Mouse (Mus musculus) limb, embryonic 13.5 days (tissue): ENCODE measurements at regions not wholly inside any gene's neighbourhood (a gene's known extent, or its start where the extent isn't known, plus 50 kb on each side); places are given as distances from the start of the nearest gene placed in this dataset.

Source experiments
- ATAC-seq: fragments of 200-750 bp; cut with Nextera tagmentation; 2 replicates; pipeline ENCODE4 v1.8.0; 2017; ENCODE audit warnings: low read depth, moderate number of reproducible peaks, moderate TSS enrichment; ENCODE audit not compliant: low FRiP score
- H3K27ac ChIP-seq: fragments of 300-500 bp; sonication (generic); 2 replicates; pipeline ENCODE4 v1.5.1; 2015; ENCODE audit warnings: inconsistent platforms, mild to moderate bottlenecking, moderate library complexity
- H3K27me3 ChIP-seq: fragments of 300-500 bp; sonication (generic); 2 replicates; pipeline ENCODE4 v1.6.1; 2015; ENCODE audit warnings: mild to moderate bottlenecking, inconsistent platforms
- H3K36me3 ChIP-seq: fragments of 300-500 bp; sonication (generic); 2 replicates; pipeline ENCODE4 v1.6.1; 2015; ENCODE audit warnings: inconsistent platforms, mild to moderate bottlenecking, moderate library complexity
- H3K4me1 ChIP-seq: fragments of 300-500 bp; sonication (generic); 2 replicates; pipeline ENCODE4 v1.6.1; 2015; ENCODE audit warnings: inconsistent platforms
- H3K4me2 ChIP-seq: fragments of 300-500 bp; sonication (generic); replicated peaks from 2 replicates; pipeline ENCODE4 v1.6.1; 2015; ENCODE audit warnings: inconsistent platforms, mild to moderate bottlenecking, moderate library complexity
- H3K4me3 ChIP-seq: fragments of 300-500 bp; sonication (generic); 2 replicates; pipeline ENCODE4 v1.5.1; 2015; ENCODE audit warnings: moderate library complexity, mild to moderate bottlenecking, inconsistent platforms
- H3K9ac ChIP-seq: fragments of 300-500 bp; sonication (generic); 2 replicates; pipeline ENCODE4 v1.6.1; 2015; ENCODE audit warnings: mild to moderate bottlenecking, inconsistent platforms
- H3K9me3 ChIP-seq: fragments of 300-500 bp; sonication (generic); 2 replicates; pipeline ENCODE4 v1.6.1; 2016; ENCODE audit warnings: inconsistent platforms
- WGBS: fragments of 180-500 bp; shearing (Covaris S2); methylation state at CpG from one replicate; pipeline ENCODE4 v1.1.7; 2015; 5-methylcytosine and 5-hydroxymethylcytosine counted together

DNA sequence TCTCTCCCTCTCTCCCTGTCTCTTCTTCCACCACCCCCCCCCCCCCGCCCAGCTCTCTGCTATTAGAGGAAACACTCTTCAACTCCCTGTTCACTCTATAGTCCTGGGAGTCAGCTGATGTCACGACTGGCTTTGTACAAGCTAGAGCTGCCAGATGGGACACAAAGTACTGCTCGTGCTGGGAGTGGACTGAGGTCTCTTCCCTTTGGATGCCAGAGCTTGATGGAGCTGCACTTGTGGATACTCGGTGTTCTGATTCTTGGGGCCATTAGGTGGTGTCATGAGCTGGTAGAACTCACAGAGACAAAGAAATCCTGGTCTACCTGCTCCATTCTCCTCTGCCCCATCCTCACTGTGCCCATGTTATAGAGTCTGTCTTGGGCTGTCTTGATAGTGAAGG, 415.9 kb downstream of the Rps24 start:
- Histone ChIP-seq H3K4me1 (peaks cover 69% of the 10 kb centered on the region), H3K4me3 (no peak overlapping the region), H3K27me3 (no peaks in the 10 kb centered on the region), H3K27ac (peak overlapping the region; percentile 29; the same call in 1 of the 2 replicates), H3K4me2 (no peak overlapping the region), H3K9me3 (no peaks in the 10 kb centered on the region), H3K9ac (no peak overlapping the region), H3K36me3 (no peaks in the 10 kb centered on the region)
- ATAC-seq: no peak
- WGBS: 13% methylated on average over 3 of the region's 4 CpGs

- 70% methylated on average over 6 of the region's 6 CpGs for whole genome bisulfite sequencing
- H3K36me3 ChIP-seq: no peaks in the 10 kb centered on the region
- H3K4me1 ChIP-seq: peaks cover 74% of the 10 kb centered on the region
Observed at GRCm38 (mm10) chr14:24904712-24905111, 417.8 kb downstream of the Rps24 start.

DNA sequence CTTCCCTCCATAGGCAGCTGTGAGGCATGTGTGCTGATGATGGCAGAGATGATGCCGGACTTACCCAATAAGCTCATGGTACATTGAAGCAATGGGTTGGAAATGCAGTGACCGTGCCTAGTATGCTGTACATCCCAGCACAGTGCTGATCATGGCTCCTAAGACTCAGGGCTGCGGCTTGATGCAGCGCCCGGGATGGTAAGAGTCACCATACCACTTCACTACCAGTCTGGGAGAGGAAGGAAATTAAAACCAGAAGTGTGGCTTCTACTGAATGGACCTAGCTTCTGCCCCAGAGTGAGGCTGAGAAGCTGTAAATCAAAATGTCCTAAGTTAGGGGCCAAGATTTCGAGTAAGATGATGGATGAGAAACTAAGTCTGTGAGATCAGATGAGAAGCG, 420.0 kb downstream of the Rps24 start:
- Histone ChIP-seq H3K27ac (peak overlapping the region; percentile 55; the same call in 1 of the 2 replicates), H3K9me3 (no peaks in the 10 kb centered on the region), H3K4me3 (no peak overlapping the region), H3K9ac (no peak overlapping the region), H3K4me2 (no peak overlapping the region), H3K4me1 (peaks cover 68% of the 10 kb centered on the region), H3K36me3 (no peaks in the 10 kb centered on the region), H3K27me3 (no peaks in the 10 kb centered on the region)
- no peak for ATAC-seq
- WGBS: 36% methylated on average over 7 of the region's 7 CpGs

More at GRCm38 (mm10) chr14:24904712-24905111, 417.8 kb downstream of the Rps24 start:
- Histone ChIP-seq H3K4me3 (no peak overlapping the region), H3K4me2 (no peak overlapping the region), H3K9me3 (no peaks in the 10 kb centered on the region), H3K9ac (no peak overlapping the region), H3K27ac (peak overlapping the region; percentile 49; the same call in 1 of the 2 replicates), H3K27me3 (no peaks in the 10 kb centered on the region)
- no peak for ATAC-seq

GRCm38 (mm10) chr14:24908377-24908776, 421.5 kb downstream of the Rps24 start:
- H3K36me3 ChIP-seq: no peaks in the 10 kb centered on the region
- no peaks in the 10 kb centered on the region for H3K9me3 ChIP-seq
- H3K27ac ChIP-seq: no peak overlapping the region
- H3K4me3 ChIP-seq: no peak overlapping the region
- no peak overlapping the region for H3K9ac ChIP-seq
- ATAC-seq: no peak
- H3K4me1 ChIP-seq: peaks cover 61% of the 10 kb centered on the region
- 93% methylated on average over 4 of the region's 4 CpGs for WGBS
- H3K4me2 ChIP-seq: no peak overlapping the region
- no peaks in the 10 kb centered on the region for H3K27me3 ChIP-seq

DNA sequence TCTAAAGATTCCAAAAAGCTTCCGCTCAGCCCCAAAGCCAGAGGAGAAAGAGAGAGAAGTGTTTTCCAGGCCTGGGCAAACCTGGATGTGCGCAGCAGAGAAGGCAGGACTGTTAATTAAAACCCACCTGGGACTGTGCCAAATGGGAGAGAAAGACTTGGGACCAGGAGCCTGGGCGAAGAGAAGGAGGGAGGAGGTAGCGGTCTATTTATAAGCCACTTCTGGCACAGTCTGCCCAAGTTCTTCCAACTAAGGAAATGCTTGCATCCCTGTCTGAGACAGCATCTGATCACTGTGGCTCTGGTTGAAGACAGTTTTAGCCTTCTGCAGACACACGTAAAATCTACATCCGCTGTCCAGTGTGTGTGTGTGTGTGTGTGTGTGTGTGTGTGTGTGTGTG, 424.7 kb downstream of the Rps24 start:
- Histone ChIP-seq H3K36me3 (no peaks in the 10 kb centered on the region), H3K27ac (peak overlapping the region; percentile 65; the same call in 1 of the 2 replicates), H3K4me1 (peaks cover 37% of the 10 kb centered on the region), H3K9me3 (no peaks in the 10 kb centered on the region), H3K4me3 (no peak overlapping the region), H3K27me3 (no peaks in the 10 kb centered on the region), H3K4me2 (no peak overlapping the region), H3K9ac (0 out of 2 replicates have a peak overlapping the region, but pooled peaks have one; percentile 8)
- ATAC-seq: no peak
- 57% methylated on average over 6 of the region's 6 CpGs for WGBS

- WGBS: 91% methylated on average over 3 of the region's 3 CpGs
Observed at GRCm38 (mm10) chr14:24919056-24919455, 432.1 kb downstream of the Rps24 start.

GRCm38 (mm10) chr14:24922006-24922405, 435.1 kb downstream of the Rps24 start:
- H3K4me1 ChIP-seq: peaks cover 29% of the 10 kb centered on the region
- H3K36me3 ChIP-seq: no peaks in the 10 kb centered on the region
- 43% methylated on average over 10 of the region's 10 CpGs for WGBS

More at GRCm38 (mm10) chr14:24919056-24919455, 432.1 kb downstream of the Rps24 start:
- H3K4me3 ChIP-seq: no peak overlapping the region
- no peaks in the 10 kb centered on the region for H3K27me3 ChIP-seq
- peaks cover 1% of the 10 kb centered on the region; the same call in 1 of the 2 replicates for H3K4me1 ChIP-seq
- no peak overlapping the region for H3K27ac ChIP-seq
- ATAC-seq: no peak
- no peak overlapping the region for H3K9ac ChIP-seq
- no peak overlapping the region for H3K4me2 ChIP-seq
- no peaks in the 10 kb centered on the region for H3K36me3 ChIP-seq
- H3K9me3 ChIP-seq: no peaks in the 10 kb centered on the region

DNA sequence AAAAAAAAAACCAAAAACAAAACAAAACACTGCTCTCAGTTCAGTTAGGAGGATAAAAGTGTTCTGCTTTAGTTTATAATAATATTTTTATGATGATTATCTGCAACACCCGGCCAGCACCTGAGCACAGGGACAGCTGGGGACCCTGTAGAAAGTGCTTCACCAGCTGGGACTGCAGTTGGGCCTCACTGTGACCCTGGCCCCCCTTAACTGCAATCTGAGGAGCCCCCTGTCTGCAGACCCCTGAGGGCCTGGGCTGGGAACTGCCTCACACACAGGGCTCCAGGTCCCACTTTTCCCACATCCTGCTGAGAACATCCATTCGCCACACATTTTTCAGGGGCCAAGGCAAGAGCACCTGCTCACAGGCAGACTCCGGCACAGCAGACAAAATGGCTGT, 437.6 kb downstream of the Rps24 start:
- H3K4me1 ChIP-seq: peaks cover 38% of the 10 kb centered on the region
- no peak overlapping the region for H3K4me2 ChIP-seq
- H3K27me3 ChIP-seq: no peaks in the 10 kb centered on the region
- WGBS: 38% methylated on average over 3 of the region's 3 CpGs
- H3K9me3 ChIP-seq: no peaks in the 10 kb centered on the region
- no peak overlapping the region for H3K4me3 ChIP-seq
- H3K36me3 ChIP-seq: no peaks in the 10 kb centered on the region
- H3K27ac ChIP-seq: peak overlapping the region; percentile 63
- H3K9ac ChIP-seq: no peak overlapping the region
- peak; percentile 49; the same call in 1 of the 2 replicates for ATAC-seq

More at GRCm38 (mm10) chr14:24922006-24922405, 435.1 kb downstream of the Rps24 start:
- H3K4me2 ChIP-seq: no peak overlapping the region
- no peaks in the 10 kb centered on the region for H3K9me3 ChIP-seq
- H3K27me3 ChIP-seq: no peaks in the 10 kb centered on the region
- H3K9ac ChIP-seq: no peak overlapping the region
- H3K27ac ChIP-seq: no peak overlapping the region
- no peak for ATAC-seq
- H3K4me3 ChIP-seq: no peak overlapping the region

GRCm38 (mm10) chr14:24926086-24927048, 439.4 kb downstream of the Rps24 start:
- peak; percentile 81 for ATAC-seq
- WGBS: 36% methylated on average over 11 of the region's 11 CpGs
- Histone ChIP-seq H3K4me1 (peaks cover 48% of the 10 kb centered on the region), H3K4me3 (no peak overlapping the region), H3K27me3 (no peaks in the 10 kb centered on the region), H3K9me3 (no peaks in the 10 kb centered on the region), H3K9ac (0 out of 2 replicates have a peak overlapping the region, but pooled peaks have one; percentile 3), H3K36me3 (no peaks in the 10 kb centered on the region), H3K27ac (peak overlapping the region; percentile 86), H3K4me2 (no peak overlapping the region)

DNA sequence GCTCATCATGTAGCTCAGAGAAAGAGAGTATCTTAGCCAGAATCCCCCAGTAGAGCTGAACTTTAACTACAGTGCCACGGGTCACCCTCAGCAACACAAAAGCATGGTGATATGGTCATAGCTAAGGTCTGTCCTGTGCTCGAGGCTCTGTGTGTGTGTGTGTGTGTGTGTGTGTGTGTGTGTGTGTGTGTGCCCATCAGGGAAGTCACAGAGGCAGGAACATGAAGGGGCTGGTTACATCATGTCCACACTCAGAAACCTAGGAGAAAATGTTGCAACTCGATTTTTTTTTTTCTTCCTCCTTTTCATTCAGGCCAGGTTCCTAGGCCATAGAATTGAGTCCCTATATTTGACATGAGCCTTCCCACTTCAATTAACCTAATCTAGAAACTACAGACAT, 441.8 kb downstream of the Rps24 start:
- H3K27me3 ChIP-seq: no peaks in the 10 kb centered on the region
- H3K4me3 ChIP-seq: no peak overlapping the region
- H3K4me2 ChIP-seq: no peak overlapping the region
- no peak overlapping the region for H3K9ac ChIP-seq
- 82% methylated on average over 3 of the region's 3 CpGs for WGBS
- no peak overlapping the region for H3K27ac ChIP-seq
- H3K9me3 ChIP-seq: no peaks in the 10 kb centered on the region
- ATAC-seq: no peak
- no peaks in the 10 kb centered on the region for H3K36me3 ChIP-seq
- H3K4me1 ChIP-seq: peaks cover 48% of the 10 kb centered on the region

- H3K9me3 ChIP-seq: no peaks in the 10 kb centered on the region
- H3K9ac ChIP-seq: no peak overlapping the region
- H3K4me2 ChIP-seq: no peak overlapping the region
- no peaks in the 10 kb centered on the region for H3K27me3 ChIP-seq
- no peak overlapping the region for H3K4me3 ChIP-seq
- H3K36me3 ChIP-seq: no peaks in the 10 kb centered on the region
- no peak for ATAC-seq
- no peak overlapping the region for H3K27ac ChIP-seq
- peaks cover 36% of the 10 kb centered on the region for H3K4me1 ChIP-seq
- WGBS: 36% methylated on average over 7 of the region's 7 CpGs
Observed at GRCm38 (mm10) chr14:24930251-24930650, 443.3 kb downstream of the Rps24 start.

- no peak for ATAC-seq
- Histone ChIP-seq H3K27ac (no peak overlapping the region), H3K4me1 (peaks cover 16% of the 10 kb centered on the region), H3K4me2 (no peak overlapping the region), H3K27me3 (no peaks in the 10 kb centered on the region), H3K36me3 (no peaks in the 10 kb centered on the region), H3K9ac (no peak overlapping the region), H3K9me3 (no peaks in the 10 kb centered on the region), H3K4me3 (no peak overlapping the region)
- WGBS: 87% methylated on average over 2 of the region's 2 CpGs
Observed at GRCm38 (mm10) chr14:24937876-24938275, 451.0 kb downstream of the Rps24 start.
